Mouse (Mus musculus): ENCODE results near the gene Baz1b. TPM values are rescaled to one million over a fixed set of nuclear protein-coding genes. Genes with fewer than 3 reads are reported as not detected.

Baz1b gene
- polyA plus RNA-seq, 1 experiment = 22.1 TPM

GRCm38 (mm10) chr5:135271563-135272165 lies 84.6 kb downstream of the Baz1b start:
- TF ChIP-seq POLR2A (IDR thresholded peaks at IDR 0.05; ENCODE audit: insufficient read length, low read depth) (no peak), TCF12 (IDR thresholded peaks at IDR 0.05; ENCODE audit: insufficient read depth, poor library complexity, severe bottlenecking) (no peak), SRF (IDR thresholded peaks at IDR 0.05; ENCODE audit: control insufficient read depth, insufficient read length, low read depth) (no peak), POLR2AphosphoS2 (IDR thresholded peaks at IDR 0.05; ENCODE audit: insufficient read length, low read depth) (no peak), REST (IDR thresholded peaks at IDR 0.05; ENCODE audit: insufficient read depth, insufficient read length) (no peak)
- H3K4me3 ChIP-seq = no peak overlapping the region
- H3K27me3 ChIP-seq (ENCODE audit: control insufficient read depth, insufficient read depth, insufficient read length) = peaks cover 56% of the 10 kb centered on the region

GRCm38 (mm10) chr5:135274663-135275396 lies 87.8 kb downstream of the Baz1b start:
- no peaks in the 10 kb centered on the region for H3K79me2 ChIP-seq (ENCODE audit: control insufficient read depth, insufficient read depth)
- H3ac ChIP-seq (ENCODE audit: control insufficient read depth, insufficient read length) = no peak overlapping the region
- H3K36me3 ChIP-seq (ENCODE audit: control insufficient read depth, insufficient read depth) = no peaks in the 10 kb centered on the region
- H3K4me3 ChIP-seq = no peak overlapping the region
- peaks cover 72% of the 10 kb centered on the region for H3K27me3 ChIP-seq (ENCODE audit: control insufficient read depth, insufficient read depth, insufficient read length)
- peak overlapping the region; percentile 24 for H3K4me2 ChIP-seq (ENCODE audit: low read depth)
- TF ChIP-seq MYOG (IDR thresholded peaks at IDR 0.05; ENCODE audit: control insufficient read depth in 1 of 3, insufficient read depth in 1 of 3, insufficient read length in 2 of 3, low read depth in 2 of 3) (no peak), TCF3 (IDR thresholded peaks at IDR 0.05; ENCODE audit: insufficient read length, low read depth) (no peak), POLR2AphosphoS2 (IDR thresholded peaks at IDR 0.05; ENCODE audit: insufficient read length, low read depth) (no peak)

More at GRCm38 (mm10) chr5:135271563-135272165, 84.6 kb downstream of the Baz1b start:
- no peaks in the 10 kb centered on the region for H3K79me2 ChIP-seq (ENCODE audit: control insufficient read depth, insufficient read depth)
- H3K4me2 ChIP-seq (ENCODE audit: low read depth) = no peak overlapping the region
- H3ac ChIP-seq (ENCODE audit: control insufficient read depth, insufficient read length) = no peak overlapping the region
- H3K36me3 ChIP-seq (ENCODE audit: control insufficient read depth, insufficient read depth) = no peaks in the 10 kb centered on the region

- TF ChIP-seq SRF (IDR thresholded peaks at IDR 0.05; ENCODE audit: control insufficient read depth, insufficient read length, low read depth) = no peak
- Histone ChIP-seq H3K36me3 (ENCODE audit: control insufficient read depth, insufficient read depth) (no peaks in the 10 kb centered on the region), H3ac (ENCODE audit: control insufficient read depth, insufficient read length) (no peak overlapping the region), H3K4me3 (no peak overlapping the region), H3K79me2 (ENCODE audit: control insufficient read depth, insufficient read depth) (no peaks in the 10 kb centered on the region), H3K27me3 (ENCODE audit: control insufficient read depth, insufficient read depth, insufficient read length) (peaks cover 77% of the 10 kb centered on the region), H3K4me2 (ENCODE audit: low read depth) (no peak overlapping the region)
Measured at GRCm38 (mm10) chr5:135276597-135276996, 89.5 kb downstream of the Baz1b start.

DNA sequence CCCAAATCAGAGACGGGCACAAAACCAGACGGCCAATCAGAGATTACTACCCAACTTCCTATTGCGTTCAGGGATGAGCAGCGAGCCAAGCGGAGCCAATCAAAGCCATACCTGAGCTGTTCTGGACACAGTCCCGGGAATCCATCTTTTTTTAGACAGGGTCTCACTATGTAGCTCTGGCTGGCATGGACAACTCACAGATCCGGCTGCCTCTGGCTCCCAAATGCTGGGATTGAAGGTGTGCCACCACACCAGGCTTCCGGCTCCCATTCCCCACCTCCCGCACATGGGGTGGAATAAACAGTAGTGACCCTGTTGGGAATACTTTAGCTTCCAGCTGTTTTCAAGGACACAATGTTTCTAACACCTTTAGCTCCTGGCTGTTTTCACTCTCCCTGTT lies 93.2 kb downstream of the Baz1b start:
- TF ChIP-seq TCF3 (IDR thresholded peaks at IDR 0.05; ENCODE audit: insufficient read length, low read depth) (no peak), POLR2AphosphoS2 (IDR thresholded peaks at IDR 0.05; ENCODE audit: insufficient read length, low read depth) (no peak), CEBPB (IDR thresholded peaks at IDR 0.05; ENCODE audit: insufficient read depth, poor library complexity, severe bottlenecking) (no peak), SRF (IDR thresholded peaks at IDR 0.05; ENCODE audit: control insufficient read depth, insufficient read length, low read depth) (no peak), MYOD1 (IDR thresholded peaks at IDR 0.05; ENCODE audit: control insufficient read depth in 1 of 3, insufficient read length in 2 of 3, low read depth in 2 of 3) (no peak), E2F4 (IDR thresholded peaks at IDR 0.05; ENCODE audit: insufficient read depth) (no peak), POLR2A (IDR thresholded peaks at IDR 0.05; ENCODE audit: insufficient read length, low read depth) (no peak), REST (IDR thresholded peaks at IDR 0.05; ENCODE audit: insufficient read depth, insufficient read length) (no peak), TCF12 (IDR thresholded peaks at IDR 0.05; ENCODE audit: insufficient read depth, poor library complexity, severe bottlenecking) (no peak), USF1 (IDR thresholded peaks at IDR 0.05; ENCODE audit: low read depth) (no peak), MAX (IDR thresholded peaks at IDR 0.05; ENCODE audit: low read depth) (no peak), MYOG (IDR thresholded peaks at IDR 0.05; ENCODE audit: control insufficient read depth in 1 of 3, insufficient read depth in 1 of 3, insufficient read length in 2 of 3, low read depth in 2 of 3) (no peak)
- Histone ChIP-seq H3K79me2 (ENCODE audit: control insufficient read depth, insufficient read depth) (no peaks in the 10 kb centered on the region), H3K27me3 (ENCODE audit: control insufficient read depth, insufficient read depth, insufficient read length) (peaks cover 72% of the 10 kb centered on the region), H3K36me3 (ENCODE audit: control insufficient read depth, insufficient read depth) (no peaks in the 10 kb centered on the region), H3K4me3 (no peak overlapping the region), H3ac (ENCODE audit: control insufficient read depth, insufficient read length) (no peak overlapping the region), H3K4me2 (ENCODE audit: low read depth) (no peak overlapping the region)

- Histone ChIP-seq H3K4me3 (no peak overlapping the region), H3K79me2 (ENCODE audit: control insufficient read depth, insufficient read depth) (no peaks in the 10 kb centered on the region), H3K27me3 (ENCODE audit: control insufficient read depth, insufficient read depth, insufficient read length) (peaks cover 46% of the 10 kb centered on the region), H3ac (ENCODE audit: control insufficient read depth, insufficient read length) (no peak overlapping the region), H3K36me3 (ENCODE audit: control insufficient read depth, insufficient read depth) (no peaks in the 10 kb centered on the region), H3K4me2 (ENCODE audit: low read depth) (no peak overlapping the region)
- TF ChIP-seq E2F4 (IDR thresholded peaks at IDR 0.05; ENCODE audit: insufficient read depth) (no peak), SRF (IDR thresholded peaks at IDR 0.05; ENCODE audit: control insufficient read depth, insufficient read length, low read depth) (no peak), MYOG (IDR thresholded peaks at IDR 0.05; ENCODE audit: control insufficient read depth in 1 of 3, insufficient read depth in 1 of 3, insufficient read length in 2 of 3, low read depth in 2 of 3) (no peak), POLR2A (IDR thresholded peaks at IDR 0.05; ENCODE audit: insufficient read length, low read depth) (no peak)
Measured at GRCm38 (mm10) chr5:135285211-135285610, 98.1 kb downstream of the Baz1b start.

Measured in myocyte (in vitro differentiated cells).